Mouse (Mus musculus) ovary, postnatal 10 days (tissue): ENCODE results near the gene Diras1.
A peak's percentile ranks its signal among the peaks of the same experiment; 100 is the strongest.

Experiments used
- DNase-seq: peaks from one replicate; pipeline ENCODE4 v3.0.0; 2022; ENCODE audit warnings: low spot score

Diras1 gene

GRCm38 (mm10) chr10:81028219-81028618 is 2.8 kb upstream of the Diras1 start:
- DNase-seq: no peak

- DNase-seq: no peak
Measured at GRCm38 (mm10) chr10:81027331-81027730, 1.9 kb upstream of the Diras1 start.

GRCm38 (mm10) chr10:81026857-81027256 is 1.4 kb upstream of the Diras1 start:
- no peak for DNase-seq

- no peak for DNase-seq
Measured at GRCm38 (mm10) chr10:81025047-81025621, 328 bp downstream of the Diras1 start.

GRCm38 (mm10) chr10:81024346-81024937 is 1.0 kb downstream of the Diras1 start:
- DNase-seq: no peak

- no peak for DNase-seq
Measured at GRCm38 (mm10) chr10:81022744-81023143, 2.7 kb downstream of the Diras1 start.

- DNase-seq: no peak
Measured at GRCm38 (mm10) chr10:81021547-81022110, 3.8 kb downstream of the Diras1 start.

GRCm38 (mm10) chr10:81020207-81020606 is 5.3 kb downstream of the Diras1 start:
- DNase-seq: no peak

- DNase-seq: no peak
Measured at GRCm38 (mm10) chr10:81019687-81020086, 5.8 kb downstream of the Diras1 start.

- DNase-seq: no peak
Measured at GRCm38 (mm10) chr10:81018326-81018725, 7.1 kb downstream of the Diras1 start.

- no peak for DNase-seq
Measured at GRCm38 (mm10) chr10:81016645-81017044, 8.8 kb downstream of the Diras1 start.

GRCm38 (mm10) chr10:81015666-81016065 is 9.8 kb downstream of the Diras1 start:
- DNase-seq: no peak

- DNase-seq: peak; percentile 85
Measured at GRCm38 (mm10) chr10:81014393-81015384, 10.8 kb downstream of the Diras1 start, which contains the start of gene Gng7. Gng7 (minus strand) TSS chr10:81014945.

- DNase-seq: no peak
Measured at GRCm38 (mm10) chr10:81010851-81011250, 14.6 kb downstream of the Diras1 start.

- no peak for DNase-seq
Measured at GRCm38 (mm10) chr10:81007240-81007639, 18.2 kb downstream of the Diras1 start.

- no peak for DNase-seq
Measured at GRCm38 (mm10) chr10:81006005-81006677, 19.3 kb downstream of the Diras1 start.

GRCm38 (mm10) chr10:81001161-81001560 is 24.3 kb downstream of the Diras1 start:
- DNase-seq: no peak

GRCm38 (mm10) chr10:81000197-81001062 is 25.0 kb downstream of the Diras1 start:
- no peak for DNase-seq

- DNase-seq: peak; percentile 73
Measured at GRCm38 (mm10) chr10:80999362-81000196, 25.9 kb downstream of the Diras1 start.

GRCm38 (mm10) chr10:80998778-80999177 is 26.7 kb downstream of the Diras1 start:
- no peak for DNase-seq
